Mouse (Mus musculus) cerebellum, adult 2 months (tissue): ENCODE measurements around the gene Cdsn. TPM values are rescaled to one million over a fixed set of nuclear protein-coding genes. Genes with fewer than 3 reads are reported as not detected.
"Not testable (repeated sequence)": the region's sequence is repeated elsewhere in the genome, so short reads cannot be mapped to it uniquely, and the experiment has no call there.

ENCODE experiments used
- DNase-seq, 2 experiments: peaks; one replicate each; pipeline ENCODE4 v3.0.0; 2021
- H3K27ac ChIP-seq: fragments of 200-500 bp; 2 replicates; pipeline ENCODE4 v1.5.1; 2012; ENCODE audit warnings: low read length, control low read depth, inconsistent platforms; ENCODE audit not compliant: insufficient read depth
- H3K27me3 ChIP-seq: fragments of 200-500 bp; 2 replicates; pipeline ENCODE4 v1.6.1; 2012; ENCODE audit warnings: inconsistent platforms, mild to moderate bottlenecking, low read length, moderate library complexity; ENCODE audit not compliant: control insufficient read depth, insufficient read depth
- H3K4me1 ChIP-seq: fragments of 200-500 bp; 2 replicates; pipeline ENCODE4 v1.6.1; 2011; ENCODE audit warnings: low read length; ENCODE audit not compliant: control insufficient read depth, insufficient read depth
- H3K4me3 ChIP-seq: fragments of 200-500 bp; replicated peaks from 2 replicates; pipeline ENCODE3; 2011; ENCODE audit warnings: mild to moderate bottlenecking, low read depth, low read length, control low read depth; ENCODE audit not compliant: insufficient read depth
- CTCF ChIP-seq: fragments of 200-500 bp; IDR thresholded peaks from 2 replicates; pipeline ENCODE4 v1.5.1; 2011; ENCODE audit warnings: low read depth, mild to moderate bottlenecking, control low read depth, low read length, moderate library complexity, borderline replicate concordance; ENCODE audit not compliant: insufficient read depth
- POLR2A ChIP-seq: fragments of 200-500 bp; IDR thresholded peaks from 2 replicates; pipeline ENCODE4 v1.6.1; 2011; ENCODE audit warnings: low read length, control low read depth, borderline replicate concordance; ENCODE audit not compliant: insufficient read depth
- WGBS: fragments of 180-500 bp; shearing (Covaris S2); methylation state at CpG from one replicate; pipeline ENCODE4 v1.1.7; 2018; 5-methylcytosine and 5-hydroxymethylcytosine counted together
- polyA plus RNA-seq: library from polyadenylated mRNA; depleted of rRNA; stranded (reverse); fragments of >200 nt; gene quantifications from 2 replicates; pipeline ENCODE4 v1.2.3, GENCODE M21; 2012; rRNA removed

Cdsn gene
- polyA plus RNA-seq, result 0.05 and 0.16 TPM in 2 replicates

DNA sequence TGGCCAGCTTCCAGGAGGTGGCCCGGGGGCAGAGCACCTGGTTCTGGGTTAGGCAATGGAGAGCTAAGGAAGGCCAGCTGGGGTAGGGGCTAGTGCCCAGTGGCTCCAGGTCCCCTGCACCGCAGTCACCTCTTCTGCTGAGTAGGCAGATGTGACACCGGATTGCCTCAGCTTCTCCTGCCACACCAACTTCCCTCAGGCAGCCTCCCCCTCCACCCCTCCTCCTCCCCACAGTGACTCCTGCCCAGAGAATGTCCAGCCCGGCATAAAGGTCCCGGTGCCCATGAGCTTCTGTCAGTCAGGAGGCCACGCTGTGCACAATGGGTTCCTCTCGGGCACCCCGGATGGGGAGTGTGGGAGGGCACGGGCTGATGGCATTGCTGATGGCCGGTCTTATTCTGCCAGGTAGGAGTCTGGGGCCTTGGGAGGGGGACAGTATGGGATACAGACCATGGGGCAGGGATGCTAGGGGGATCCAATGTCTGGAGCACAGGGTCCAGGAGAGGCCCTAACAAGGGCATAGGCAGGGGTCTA, at the start of gene Cdsn:
Gene Cdsn (plus strand): TSS at position 248 of the 534 bp plus-strand sequence.
- Histone ChIP-seq H3K4me1 (peaks cover 15% of the 10 kb centered on the region), H3K4me3 (no peak within 1 kb of the TSS), H3K27me3 (no peaks in the 10 kb centered on the region), H3K27ac (no peak within 1 kb of the TSS)
- WGBS, result 68% methylated on average over 10 of the region's 10 CpGs
- DNase-seq, result no peak
- no peak for TF ChIP-seq POLR2A
- no peak for TF ChIP-seq CTCF

DNA sequence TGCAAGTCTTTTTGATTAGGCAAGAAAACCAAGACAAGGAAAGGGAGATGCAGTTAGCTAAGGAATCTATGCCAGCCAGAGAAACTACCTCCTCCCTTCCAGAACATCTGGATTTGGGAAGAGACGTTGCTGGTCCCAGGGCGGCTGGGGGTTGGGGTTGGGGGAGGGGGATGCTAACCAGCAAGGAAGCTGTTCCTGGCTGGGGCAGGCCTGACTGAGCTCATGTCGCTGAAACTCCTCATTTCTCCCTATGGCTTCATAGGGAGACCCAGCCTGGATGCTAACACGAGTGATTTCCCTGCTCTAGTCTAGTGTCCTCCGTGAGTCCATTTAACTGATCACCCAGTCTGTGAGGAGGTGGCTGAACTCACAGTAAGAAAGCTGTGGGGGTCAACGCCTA, 49.7 kb upstream of the Cdsn start:
- Histone ChIP-seq H3K27me3 (no peaks in the 10 kb centered on the region), H3K4me1 (no peaks in the 10 kb centered on the region), H3K4me3 (no peak overlapping the region), H3K27ac (no peak overlapping the region)
- TF ChIP-seq CTCF (no peak), POLR2A (no peak)
- DNase-seq, result no peak
- WGBS, result 12% methylated on average over 6 of the region's 6 CpGs

DNA sequence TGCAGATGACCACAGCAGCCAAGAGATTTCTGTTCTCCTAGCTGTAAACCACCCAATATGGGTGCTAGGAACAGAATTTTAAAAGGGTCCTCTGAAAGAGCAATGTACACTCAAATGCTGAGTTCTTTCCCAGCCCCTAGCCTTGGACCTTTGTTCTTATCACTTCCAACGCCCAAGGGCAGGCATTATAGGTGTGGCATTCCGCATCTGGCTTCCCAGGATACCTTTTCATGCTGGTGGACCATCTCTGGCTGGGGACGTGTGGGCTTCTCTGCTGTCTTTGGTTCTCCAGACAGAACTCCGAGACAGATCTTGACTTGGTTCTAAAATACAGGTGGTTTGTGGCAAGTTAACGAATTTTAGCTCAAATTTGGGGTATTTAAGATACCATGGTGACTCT, 49.2 kb upstream of the Cdsn start:
- no peak for TF ChIP-seq CTCF
- TF ChIP-seq POLR2A, result no peak
- H3K27me3 ChIP-seq, result no peaks in the 10 kb centered on the region
- H3K27ac ChIP-seq, result no peak overlapping the region
- no peak for DNase-seq
- 55% methylated on average over 5 of the region's 5 CpGs for WGBS
- H3K4me1 ChIP-seq, result no peaks in the 10 kb centered on the region
- no peak overlapping the region for H3K4me3 ChIP-seq

DNA sequence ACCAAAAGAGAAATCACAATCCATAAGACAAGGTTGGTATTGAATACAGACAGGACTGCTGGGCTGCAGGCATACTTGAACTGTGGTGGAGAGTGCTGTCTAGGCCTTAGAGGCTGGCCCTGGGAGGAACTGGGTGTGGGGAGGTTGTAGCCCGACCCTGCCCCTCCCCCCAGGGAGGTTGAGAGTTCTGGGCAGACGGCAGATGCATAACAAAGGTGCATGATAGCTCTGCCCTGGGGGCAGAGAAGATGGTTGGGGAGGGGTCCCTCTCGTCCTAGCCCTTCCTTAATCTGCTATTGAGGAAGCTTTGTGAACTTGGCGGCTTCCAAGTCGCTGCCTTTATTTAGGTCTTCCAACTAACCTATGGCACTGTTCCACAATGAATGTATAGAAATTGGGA, 48.1 kb upstream of the Cdsn start:
- TF ChIP-seq CTCF (no peak), POLR2A (no peak)
- DNase-seq, result no peak
- H3K27ac ChIP-seq, result no peak overlapping the region
- no peak overlapping the region for H3K4me3 ChIP-seq
- no peaks in the 10 kb centered on the region for H3K4me1 ChIP-seq
- H3K27me3 ChIP-seq, result no peaks in the 10 kb centered on the region
- 38% methylated on average over 5 of the region's 5 CpGs for WGBS

DNA sequence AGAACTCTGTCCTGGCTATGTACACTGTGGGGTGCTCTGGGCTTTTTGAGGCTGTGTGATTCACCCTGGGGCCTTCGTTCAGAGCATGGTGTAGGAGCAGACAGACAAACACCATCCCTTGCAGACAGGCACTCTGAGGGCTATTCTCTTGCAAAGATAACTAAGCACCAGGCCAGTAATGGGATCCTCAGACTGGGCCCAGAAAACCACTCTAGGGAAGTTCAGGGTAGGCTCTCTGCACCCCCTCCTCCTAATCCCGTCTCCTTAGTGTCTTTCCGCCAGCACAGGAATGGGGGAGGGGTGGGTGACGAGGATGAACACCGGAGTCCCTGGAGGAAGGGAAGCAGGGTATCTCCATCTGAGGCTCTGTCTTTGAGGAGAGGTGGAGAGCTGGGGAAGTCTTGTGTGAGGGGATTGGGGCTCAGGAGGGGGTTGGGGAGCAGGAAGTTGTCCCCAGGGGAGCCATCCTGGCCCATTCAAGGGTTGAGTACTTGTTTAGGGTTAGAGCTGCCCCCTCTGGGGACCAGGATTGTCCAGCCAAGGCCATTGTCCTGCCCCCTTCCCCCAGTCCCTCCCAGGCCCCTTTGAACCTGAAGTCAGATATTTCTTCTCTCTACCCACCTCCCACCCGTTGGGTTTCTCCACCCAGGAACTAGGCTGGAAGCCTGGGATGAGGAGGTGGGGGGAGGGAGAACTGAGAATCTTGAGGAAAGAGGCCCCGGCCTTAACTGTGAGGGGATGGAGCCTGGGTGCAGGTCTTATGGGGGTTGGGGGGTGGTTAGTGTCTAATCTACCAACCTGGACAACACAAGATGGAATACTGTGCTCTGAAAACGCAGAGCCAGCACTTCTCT, 47.1 kb upstream of the Cdsn start:
- TF ChIP-seq CTCF (no peak), POLR2A (no peak)
- WGBS, result 40% methylated on average over 8 of the region's 8 CpGs
- no peaks in the 10 kb centered on the region for H3K4me1 ChIP-seq

DNA sequence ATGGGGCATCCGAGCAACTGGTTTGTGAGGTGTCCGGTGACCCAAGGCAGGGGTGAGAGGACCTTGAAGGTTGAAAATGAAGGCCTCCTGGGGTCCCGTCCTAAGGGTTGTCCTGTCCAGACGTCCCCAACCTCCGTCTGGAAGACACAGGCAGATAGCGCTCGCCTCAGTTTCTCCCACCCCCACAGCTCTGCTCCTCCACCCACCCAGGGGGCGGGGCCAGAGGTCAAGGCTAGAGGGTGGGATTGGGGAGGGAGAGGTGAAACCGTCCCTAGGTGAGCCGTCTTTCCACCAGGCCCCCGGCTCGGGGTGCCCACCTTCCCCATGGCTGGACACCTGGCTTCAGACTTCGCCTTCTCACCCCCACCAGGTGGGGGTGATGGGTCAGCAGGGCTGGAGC, 46.2 kb upstream of the Cdsn start, which contains the start of gene Pou5f1:
Gene Pou5f1 (plus strand): TSS at position 243 of the 400 bp plus-strand sequence.
- DNase-seq, result no peak
- Histone ChIP-seq H3K4me1 (no peaks in the 10 kb centered on the region), H3K27me3 (no peaks in the 10 kb centered on the region), H3K4me3 (no peak within 1 kb of the TSS), H3K27ac (no peak within 1 kb of the TSS)
- no peak for TF ChIP-seq CTCF
- no peak for TF ChIP-seq POLR2A
- WGBS, result 56% methylated on average over 13 of the region's 13 CpGs

More for the DNA sequence above, 47.1 kb upstream of the Cdsn start:
- no peak overlapping the region for H3K27ac ChIP-seq
- DNase-seq, result no peak
- H3K27me3 ChIP-seq, result no peaks in the 10 kb centered on the region
- no peak overlapping the region for H3K4me3 ChIP-seq

DNA sequence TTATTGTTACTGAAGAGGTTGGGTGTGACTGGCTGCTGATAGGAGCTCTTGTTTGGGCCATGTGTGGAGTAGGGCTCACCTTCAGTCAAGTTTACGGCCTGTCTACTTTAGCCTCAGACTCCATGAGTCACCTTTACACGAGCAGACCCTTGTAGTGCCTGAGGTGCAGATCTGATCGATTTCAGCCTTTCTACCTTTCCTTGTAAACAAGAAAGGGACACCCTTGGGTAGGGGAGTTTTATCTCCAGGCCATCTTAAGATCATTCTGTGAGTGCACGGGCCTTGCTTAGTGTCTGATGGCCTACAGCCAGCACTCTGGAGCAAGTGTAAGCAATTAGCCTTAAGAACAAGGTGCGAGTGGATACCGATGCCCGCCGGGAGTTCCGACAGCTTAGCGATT, 45.0 kb upstream of the Cdsn start:
- TF ChIP-seq POLR2A (no peak), CTCF (no peak)
- H3K27me3 ChIP-seq, result no peaks in the 10 kb centered on the region
- no peak for DNase-seq
- 37% methylated on average over 10 of the region's 10 CpGs for WGBS
- no peaks in the 10 kb centered on the region for H3K4me1 ChIP-seq
- H3K4me3 ChIP-seq, result no peak overlapping the region
- no peak overlapping the region for H3K27ac ChIP-seq

DNA sequence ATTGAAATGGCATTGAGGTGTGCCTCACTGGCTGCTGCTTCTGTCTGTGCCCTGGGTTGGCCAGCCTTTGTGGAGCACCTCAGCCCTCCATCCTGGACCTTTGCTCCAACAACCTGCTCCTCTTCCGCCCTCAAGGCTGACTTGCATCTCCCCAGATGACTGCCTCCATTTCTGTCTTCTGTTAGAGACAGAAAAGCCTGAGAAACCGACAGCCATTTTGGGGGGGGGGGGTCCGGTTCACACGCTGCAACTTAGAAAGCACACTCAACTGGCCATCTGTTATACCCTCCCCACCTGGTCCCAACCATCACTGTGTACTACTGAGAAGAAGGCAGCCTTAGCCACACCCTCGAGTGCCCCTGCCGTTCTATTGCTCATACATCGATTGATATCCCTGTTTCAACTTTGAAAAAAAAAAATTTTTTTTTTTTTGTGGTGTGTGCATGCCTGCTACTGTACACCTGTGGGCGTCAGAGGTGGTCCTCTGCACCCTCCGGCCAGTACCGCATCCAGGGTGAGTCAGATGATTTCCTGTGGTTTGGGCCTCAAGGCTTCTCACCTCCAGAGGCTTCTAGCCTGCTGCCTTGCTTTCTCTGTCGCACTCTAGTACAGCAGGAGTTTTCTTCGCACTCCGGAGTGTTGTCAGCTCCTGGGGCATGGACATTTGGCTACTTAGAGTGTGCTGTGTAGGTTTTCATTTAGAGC, 44.2 kb upstream of the Cdsn start:
- no peak for DNase-seq
- no peak for TF ChIP-seq CTCF
- TF ChIP-seq POLR2A, result no peak
- H3K4me3 ChIP-seq, result no peak overlapping the region
- H3K27me3 ChIP-seq, result no peaks in the 10 kb centered on the region
- 43% methylated on average over 13 of the region's 13 CpGs for WGBS
- H3K4me1 ChIP-seq, result no peaks in the 10 kb centered on the region
- no peak overlapping the region for H3K27ac ChIP-seq

DNA sequence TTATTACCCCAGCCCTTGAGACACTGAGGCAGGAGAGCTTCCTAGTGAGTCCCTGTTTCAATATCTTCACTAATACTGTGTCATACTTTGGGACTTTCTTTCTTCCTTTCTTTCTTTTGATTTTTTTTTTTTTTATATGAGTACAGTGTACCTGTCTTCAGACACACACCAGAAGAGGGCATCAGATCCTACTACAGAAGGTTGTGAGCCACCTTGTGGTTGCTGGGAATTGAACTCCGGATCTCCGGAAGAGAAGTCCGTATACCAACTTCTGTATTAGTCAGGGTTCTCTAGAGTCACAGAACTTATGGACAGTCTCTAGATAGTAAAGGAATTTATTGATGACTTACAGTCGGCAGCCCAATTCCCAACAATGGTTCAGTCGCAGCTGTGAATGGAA, 43.6 kb upstream of the Cdsn start:
- not testable (repeated sequence) for H3K27ac ChIP-seq, DNase-seq, H3K4me3 ChIP-seq, H3K4me1 ChIP-seq, H3K27me3 ChIP-seq
- 76% methylated on average over 5 of the region's 5 CpGs for WGBS
